Mouse (Mus musculus) kidney, postnatal 0 days (tissue): Measurements from ENCODE around the gene Zfp871. TPM values are rescaled to one million over a fixed set of nuclear protein-coding genes. Genes with fewer than 3 reads are reported as not detected.

Experiments
- ATAC-seq: fragments of 200-750 bp; cut with Nextera tagmentation; replicated peaks from 2 replicates; pipeline ENCODE4 v1.8.0; 2017; ENCODE audit warnings: low read depth, moderate number of reproducible peaks, moderate TSS enrichment, moderate library complexity; ENCODE audit not compliant: low FRiP score
- DNase-seq: peaks from one replicate; pipeline ENCODE4 v3.0.0-alpha.2; 2016; ENCODE audit warnings: low spot score
- H3K27ac ChIP-seq: fragments of 300-500 bp; sonication (generic); 2 replicates; pipeline ENCODE4 v1.5.1; 2014; ENCODE audit warnings: mild to moderate bottlenecking
- H3K27me3 ChIP-seq: fragments of 300-500 bp; sonication (generic); 2 replicates; pipeline ENCODE4 v1.6.1; 2014; ENCODE audit warnings: low read length, mixed read lengths; ENCODE audit not compliant: insufficient read depth
- H3K36me3 ChIP-seq: fragments of 300-500 bp; sonication (generic); 2 replicates; pipeline ENCODE4 v1.6.1; 2014; ENCODE audit warnings: low read length, mixed read lengths; ENCODE audit not compliant: insufficient read depth
- H3K4me1 ChIP-seq: fragments of 300-500 bp; sonication (generic); replicated peaks from 2 replicates; pipeline ENCODE4 v1.6.1; 2014; ENCODE audit warnings: antibody characterized with exemption, low read length, mixed read lengths; ENCODE audit not compliant: insufficient read depth
- H3K4me2 ChIP-seq: fragments of 300-500 bp; sonication (generic); 2 replicates; pipeline ENCODE4 v1.6.1; 2014; ENCODE audit warnings: mild to moderate bottlenecking, low read length, moderate library complexity, mixed read lengths
- H3K4me3 ChIP-seq: fragments of 300-500 bp; sonication (generic); replicated peaks from 2 replicates; pipeline ENCODE4 v1.5.1; 2014; ENCODE audit warnings: low read depth, low read length
- H3K9ac ChIP-seq: fragments of 300-500 bp; sonication (generic); 2 replicates; pipeline ENCODE4 v1.6.1; 2014; ENCODE audit warnings: low read depth, low read length
- H3K9me3 ChIP-seq: fragments of 300-500 bp; sonication (generic); replicated peaks from 2 replicates; pipeline ENCODE4 v1.6.1; 2016; ENCODE audit warnings: low read length, inconsistent platforms, mixed read lengths
- CTCF ChIP-seq: IDR thresholded peaks from 2 replicates; pipeline ENCODE4 v1.5.1; 2016; ENCODE audit warnings: antibody characterized with exemption, low read depth, mild to moderate bottlenecking, moderate library complexity
- WGBS: fragments of 180-500 bp; shearing (Covaris S2); extraction: QIAGEN DNeasy Blood & Tissue Kit; methylation state at CpG from one replicate; pipeline ENCODE4 v1.1.7; 2014; 5-methylcytosine and 5-hydroxymethylcytosine counted together
- polyA plus RNA-seq: library from polyadenylated mRNA; unstranded; fragments of >200 nt; fragmentation: Nextera tagmentation; extraction: Ambion mirVana; gene quantifications from 2 replicates; pipeline ENCODE4 v1.2.1, GENCODE M21; 2015

Zfp871 gene
- polyA plus RNA-seq: 31.3 and 33.4 TPM in 2 replicates

- Histone ChIP-seq H3K4me2 (peak within 1 kb of the TSS; percentile 65), H3K9me3 (no peaks in the 10 kb centered on the region), H3K27me3 (no peaks in the 10 kb centered on the region), H3K9ac (peak within 1 kb of the TSS; percentile 95), H3K4me3 (peak within 1 kb of the TSS; percentile 94), H3K36me3 (no peaks in the 10 kb centered on the region), H3K27ac (peak within 1 kb of the TSS; percentile 98), H3K4me1 (peaks cover 18% of the 10 kb centered on the region)
- DNase-seq (peak; percentile 98), ATAC-seq (peak; percentile 96)
- WGBS: under 1% methylated on average over 22 of the region's 22 CpGs
- no peak for TF ChIP-seq CTCF
Observed at GRCm38 (mm10) chr17:32788094-32788559, at the start of gene Zfp871. Zfp871 (minus strand) TSS chr17:32788287.

GRCm38 (mm10) chr17:32830418-32830782 is 42.3 kb upstream of the Zfp871 start:
- H3K4me2 ChIP-seq: peak overlapping the region; percentile 67
- 0 out of 2 replicates have a peak, but pooled peaks cover 5% of the 10 kb centered on the region for H3K4me1 ChIP-seq
- H3K9me3 ChIP-seq: no peaks in the 10 kb centered on the region
- H3K9ac ChIP-seq: no peak overlapping the region
- no peak overlapping the region for H3K27ac ChIP-seq
- ATAC-seq: no peak
- 0 out of 2 replicates have a peak, but pooled peaks cover 3% of the 10 kb centered on the region for H3K36me3 ChIP-seq
- no peaks in the 10 kb centered on the region for H3K27me3 ChIP-seq
- WGBS: 33% methylated on average over 3 of the region's 3 CpGs
- no peak for TF ChIP-seq CTCF
- H3K4me3 ChIP-seq: peak overlapping the region; percentile 86
- DNase-seq: no peak

GRCm38 (mm10) chr17:32829540-32830417 is 41.7 kb upstream of the Zfp871 start, which contains the start of gene Zfp799:
Zfp799 (minus strand) TSS chr17:32830261.
- Histone ChIP-seq H3K27me3 (no peaks in the 10 kb centered on the region), H3K4me1 (0 out of 2 replicates have a peak, but pooled peaks cover 5% of the 10 kb centered on the region), H3K9me3 (no peaks in the 10 kb centered on the region), H3K27ac (peak within 1 kb of the TSS; percentile 80), H3K9ac (peak within 1 kb of the TSS; percentile 95), H3K4me2 (peak within 1 kb of the TSS; percentile 67), H3K4me3 (peak within 1 kb of the TSS; percentile 86), H3K36me3 (0 out of 2 replicates have a peak, but pooled peaks cover 6% of the 10 kb centered on the region)
- DNase-seq: peak; percentile 96
- TF ChIP-seq CTCF: no peak
- 1% methylated on average over 35 of the region's 35 CpGs for WGBS
- peak; percentile 99 for ATAC-seq

GRCm38 (mm10) chr17:32816074-32816784 is 28.1 kb upstream of the Zfp871 start:
- H3K4me1 ChIP-seq: no peaks in the 10 kb centered on the region

GRCm38 (mm10) chr17:32814136-32814535 is 26.0 kb upstream of the Zfp871 start:
- DNase-seq: peak; percentile 39
- Histone ChIP-seq H3K4me2 (no peak overlapping the region), H3K9ac (no peak overlapping the region), H3K36me3 (peaks cover 10% of the 10 kb centered on the region; the same call in 1 of the 2 replicates), H3K4me1 (no peaks in the 10 kb centered on the region), H3K27me3 (no peaks in the 10 kb centered on the region), H3K9me3 (no peaks in the 10 kb centered on the region), H3K4me3 (no peak overlapping the region), H3K27ac (peak overlapping the region; percentile 31; the same call in 1 of the 2 replicates)
- no peak for TF ChIP-seq CTCF
- 45% methylated on average over 7 of the region's 7 CpGs for WGBS
- ATAC-seq: peak; percentile 76

More at GRCm38 (mm10) chr17:32816074-32816784, 28.1 kb upstream of the Zfp871 start:
- WGBS: 100% methylated on average over 1 of the region's 1 CpGs
- no peak for DNase-seq
- Histone ChIP-seq H3K9me3 (no peaks in the 10 kb centered on the region), H3K27ac (no peak overlapping the region), H3K9ac (no peak overlapping the region), H3K36me3 (peaks cover 28% of the 10 kb centered on the region; the same call in 1 of the 2 replicates), H3K4me3 (no peak overlapping the region), H3K27me3 (no peaks in the 10 kb centered on the region), H3K4me2 (no peak overlapping the region)
- ATAC-seq: no peak
- no peak for TF ChIP-seq CTCF

- no peak overlapping the region for H3K27ac ChIP-seq
- no peak overlapping the region for H3K9ac ChIP-seq
- TF ChIP-seq CTCF: no peak
- no peaks in the 10 kb centered on the region for H3K27me3 ChIP-seq
- WGBS: 58% methylated on average over 1 of the region's 1 CpGs
- no peak for DNase-seq
- no peak overlapping the region for H3K4me2 ChIP-seq
- H3K36me3 ChIP-seq: no peaks in the 10 kb centered on the region
- H3K9me3 ChIP-seq: no peaks in the 10 kb centered on the region
- H3K4me1 ChIP-seq: no peaks in the 10 kb centered on the region
- H3K4me3 ChIP-seq: no peak overlapping the region
- ATAC-seq: no peak
Observed at GRCm38 (mm10) chr17:32810648-32811047, 22.6 kb upstream of the Zfp871 start.
